Mouse (Mus musculus) liver, postnatal 0 days (tissue): ENCODE results near the gene Ywhae.
"Not testable (repeated sequence)": the region's sequence is repeated elsewhere in the genome, so short reads cannot be mapped to it uniquely, and the experiment has no call there.

Source experiments
- CTCF ChIP-seq: sonication (generic); IDR thresholded peaks from 2 replicates; pipeline ENCODE4 v1.5.1; 2016; ENCODE audit warnings: antibody characterized with exemption, low read depth
- EP300 ChIP-seq: IDR thresholded peaks from 2 replicates; pipeline ENCODE4 v1.6.1; 2016; ENCODE audit warnings: antibody characterized with exemption, low read depth, mild to moderate bottlenecking

DNA sequence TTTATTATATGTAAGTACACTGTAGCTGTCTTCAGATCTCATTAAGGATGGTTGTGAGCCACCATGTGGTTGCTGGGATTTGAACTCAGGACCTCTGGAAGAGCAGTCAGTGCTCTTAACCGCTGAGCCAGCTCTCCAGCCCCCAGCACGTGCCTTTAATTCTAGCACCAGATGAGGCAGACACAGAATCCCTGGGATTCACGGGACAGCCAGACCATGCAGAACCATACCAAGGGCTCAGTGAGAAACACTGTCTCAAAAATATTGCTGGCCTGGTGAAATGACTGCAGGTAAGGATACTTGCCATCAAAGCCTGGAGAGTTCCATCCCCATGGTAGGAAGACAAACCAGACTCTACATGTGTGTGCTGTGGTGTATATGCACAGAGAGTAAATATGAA is 35.2 kb upstream of the Ywhae start:
- not testable (repeated sequence) for TF ChIP-seq CTCF, EP300
